Mouse (Mus musculus): ENCODE data around the gene Msrb1. TPM values are rescaled to one million over a fixed set of nuclear protein-coding genes. Genes with fewer than 3 reads are reported as not detected.

The Msrb1 gene
- polyA plus RNA-seq, 1 experiment, result 1.7 TPM

GRCm38 (mm10) chr17:24752415-24753394, 16.3 kb downstream of the Msrb1 start, which contains the start of gene Hs3st6:
Hs3st6 (plus strand) TSS chr17:24752988.
- H3K4me1 ChIP-seq (ENCODE audit: control insufficient read depth), result peaks cover 11% of the 10 kb centered on the region
- TF ChIP-seq GATA1 (IDR thresholded peaks at IDR 0.05; ENCODE audit: low read length), result no peak
- no peak for TF ChIP-seq TAL1 (IDR thresholded peaks at IDR 0.05; ENCODE audit: low read length)
- no peak within 1 kb of the TSS for H3K4me3 ChIP-seq (replicated peaks)
- H3K27me3 ChIP-seq (ENCODE audit: control insufficient read depth), result peaks cover 82% of the 10 kb centered on the region
- H3K36me3 ChIP-seq (ENCODE audit: control insufficient read depth), result no peaks in the 10 kb centered on the region
- H3K9me3 ChIP-seq (ENCODE audit: control insufficient read depth, low read length), result peaks cover 8% of the 10 kb centered on the region

- H3K4me1 ChIP-seq (ENCODE audit: control insufficient read depth), result peaks cover 9% of the 10 kb centered on the region
- no peak overlapping the region for H3K4me3 ChIP-seq (replicated peaks)
- H3K27me3 ChIP-seq (ENCODE audit: control insufficient read depth), result peaks cover 52% of the 10 kb centered on the region
- peaks cover 7% of the 10 kb centered on the region for H3K9me3 ChIP-seq (ENCODE audit: control insufficient read depth, low read length)
- no peaks in the 10 kb centered on the region for H3K36me3 ChIP-seq (ENCODE audit: control insufficient read depth)
- TF ChIP-seq TAL1 (IDR thresholded peaks at IDR 0.05; ENCODE audit: low read length), result no peak
- no peak for TF ChIP-seq GATA1 (IDR thresholded peaks at IDR 0.05; ENCODE audit: low read length)
These were observed 21.0 kb downstream of the Msrb1 start for GRCm38 (mm10) chr17:24757394-24757793.

- Histone ChIP-seq H3K27me3 (ENCODE audit: control insufficient read depth) (peaks cover 28% of the 10 kb centered on the region), H3K4me1 (ENCODE audit: control insufficient read depth) (no peaks in the 10 kb centered on the region; the same call in 1 of the 2 replicates), H3K4me3 (replicated peaks) (no peak overlapping the region), H3K36me3 (ENCODE audit: control insufficient read depth) (no peaks in the 10 kb centered on the region), H3K9me3 (ENCODE audit: control insufficient read depth, low read length) (no peaks in the 10 kb centered on the region)
- no peak for TF ChIP-seq TAL1 (IDR thresholded peaks at IDR 0.05; ENCODE audit: low read length)
- no peak for TF ChIP-seq GATA1 (IDR thresholded peaks at IDR 0.05; ENCODE audit: low read length)
These were observed 24.7 kb downstream of the Msrb1 start for GRCm38 (mm10) chr17:24761121-24761520.

- Histone ChIP-seq H3K4me1 (ENCODE audit: control insufficient read depth) (no peaks in the 10 kb centered on the region; the same call in 1 of the 2 replicates), H3K27me3 (ENCODE audit: control insufficient read depth) (peaks cover 35% of the 10 kb centered on the region), H3K36me3 (ENCODE audit: control insufficient read depth) (no peaks in the 10 kb centered on the region), H3K4me3 (replicated peaks) (no peak overlapping the region), H3K9me3 (ENCODE audit: control insufficient read depth, low read length) (no peaks in the 10 kb centered on the region)
- no peak for TF ChIP-seq GATA1 (IDR thresholded peaks at IDR 0.05; ENCODE audit: low read length)
- TF ChIP-seq TAL1 (IDR thresholded peaks at IDR 0.05; ENCODE audit: low read length), result no peak
These were observed 28.8 kb downstream of the Msrb1 start for GRCm38 (mm10) chr17:24765016-24765905.

- peaks cover 35% of the 10 kb centered on the region for H3K27me3 ChIP-seq (ENCODE audit: control insufficient read depth)
These were observed 29.9 kb downstream of the Msrb1 start for GRCm38 (mm10) chr17:24766266-24766875.

GRCm38 (mm10) chr17:24769146-24769545, 32.7 kb downstream of the Msrb1 start:
- peaks cover 30% of the 10 kb centered on the region for H3K27me3 ChIP-seq (ENCODE audit: control insufficient read depth)
- H3K4me3 ChIP-seq (replicated peaks), result no peak overlapping the region
- TF ChIP-seq GATA1 (IDR thresholded peaks at IDR 0.05; ENCODE audit: low read length), result no peak
- TF ChIP-seq TAL1 (IDR thresholded peaks at IDR 0.05; ENCODE audit: low read length), result no peak
- H3K36me3 ChIP-seq (ENCODE audit: control insufficient read depth), result no peaks in the 10 kb centered on the region
- H3K4me1 ChIP-seq (ENCODE audit: control insufficient read depth), result no peaks in the 10 kb centered on the region; the same call in 1 of the 2 replicates
- no peaks in the 10 kb centered on the region for H3K9me3 ChIP-seq (ENCODE audit: control insufficient read depth, low read length)

More at GRCm38 (mm10) chr17:24766266-24766875, 29.9 kb downstream of the Msrb1 start:
- Histone ChIP-seq H3K9me3 (ENCODE audit: control insufficient read depth, low read length) (no peaks in the 10 kb centered on the region), H3K4me3 (replicated peaks) (no peak overlapping the region), H3K4me1 (ENCODE audit: control insufficient read depth) (no peaks in the 10 kb centered on the region; the same call in 1 of the 2 replicates), H3K36me3 (ENCODE audit: control insufficient read depth) (no peaks in the 10 kb centered on the region)
- TF ChIP-seq GATA1 (IDR thresholded peaks at IDR 0.05; ENCODE audit: low read length) (no peak), TAL1 (IDR thresholded peaks at IDR 0.05; ENCODE audit: low read length) (no peak)

- TF ChIP-seq GATA1 (IDR thresholded peaks at IDR 0.05; ENCODE audit: low read length) (no peak), TAL1 (IDR thresholded peaks at IDR 0.05; ENCODE audit: low read length) (no peak)
- H3K4me1 ChIP-seq (ENCODE audit: control insufficient read depth), result no peaks in the 10 kb centered on the region
- no peaks in the 10 kb centered on the region for H3K9me3 ChIP-seq (ENCODE audit: control insufficient read depth, low read length)
- no peak overlapping the region for H3K4me3 ChIP-seq (replicated peaks)
- peaks cover 13% of the 10 kb centered on the region for H3K27me3 ChIP-seq (ENCODE audit: control insufficient read depth)
- H3K36me3 ChIP-seq (ENCODE audit: control insufficient read depth), result no peaks in the 10 kb centered on the region
These were observed 36.8 kb downstream of the Msrb1 start for GRCm38 (mm10) chr17:24773241-24773640.

- H3K9me3 ChIP-seq (ENCODE audit: control insufficient read depth, low read length), result no peaks in the 10 kb centered on the region
- no peak overlapping the region for H3K4me3 ChIP-seq (replicated peaks)
- H3K36me3 ChIP-seq (ENCODE audit: control insufficient read depth), result no peaks in the 10 kb centered on the region
- 0 out of 2 replicates have a peak, but pooled peaks cover 3% of the 10 kb centered on the region for H3K27me3 ChIP-seq (ENCODE audit: control insufficient read depth)
- no peaks in the 10 kb centered on the region for H3K4me1 ChIP-seq (ENCODE audit: control insufficient read depth)
- TF ChIP-seq GATA1 (IDR thresholded peaks at IDR 0.05; ENCODE audit: low read length) (no peak), TAL1 (IDR thresholded peaks at IDR 0.05; ENCODE audit: low read length) (no peak)
These were observed 38.7 kb downstream of the Msrb1 start for GRCm38 (mm10) chr17:24775173-24775572.

Data from erythroblast, embryonic 14.5 days (primary cell).